Comparison of ENCODE assay signal across 9 mouse cellular contexts in the genomic region with DNA sequence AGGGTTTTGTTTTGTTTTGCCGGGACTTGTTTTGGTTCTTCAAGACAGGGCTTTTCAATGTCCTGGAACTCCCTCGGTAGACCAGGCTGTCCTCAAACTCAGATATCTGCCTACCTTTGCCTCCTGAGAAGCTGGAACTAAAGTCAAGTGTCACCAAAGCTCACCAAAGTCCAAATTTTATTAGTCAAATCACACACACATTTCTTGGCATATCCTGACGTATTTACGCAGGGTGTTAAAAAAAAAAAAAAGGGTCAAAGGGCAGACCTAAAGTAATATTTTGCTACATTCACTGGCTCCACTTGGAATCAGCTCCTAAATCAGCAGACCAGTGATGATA. TPM values are rescaled to one million over a fixed set of nuclear protein-coding genes. Genes with fewer than 3 reads are reported as not detected.
DNase-seq lines count a peak whose midpoint lies in the region; ATAC-seq and TF ChIP-seq lines count a peak whose summit lies in the region.
"Had no signal": no experiment of that assay in that cellular context is flagged by ENCODE, and none has a peak within 500 bp of the region (broad histone marks: within the 10 kb centered on the region; RNA-seq: fewer than 3 reads in every experiment).

No protein-coding gene starts in this region.

- no peak for DNase-seq in heart, postnatal 4 days
- no peak for DNase-seq in midbrain, embryonic 14.5 days
- DNase-seq in midbrain, postnatal 0 days (ENCODE audit: low spot score) = no peak
- DNase-seq in hindbrain, postnatal 0 days (ENCODE audit: low spot score) = no peak
- DNase-seq in T-cell, adult 2 months (ENCODE audit: low spot score) = no peak
- no peak for DNase-seq in embryo, embryonic 11 days
- DNase-seq: adrenal gland, postnatal 25 days had no signal

- H3K4me3 ChIP-seq in heart, embryonic 15.5 days = no peak overlapping the region
- no peak overlapping the region for H3K4me3 ChIP-seq in midbrain, embryonic 14.5 days (replicated peaks; ENCODE audit: low read depth, low read length)
- no peak overlapping the region for H3K4me3 ChIP-seq in midbrain, postnatal 0 days (ENCODE audit: low read depth, low read length)
- no peak overlapping the region for H3K4me3 ChIP-seq in hindbrain, postnatal 0 days (ENCODE audit: low read length)
- H3K4me3 ChIP-seq in stomach, embryonic 16.5 days (replicated peaks; ENCODE audit: low read length) = no peak overlapping the region

- H3K9ac ChIP-seq in heart, embryonic 15.5 days = no peak overlapping the region
- no peak overlapping the region; the same call in 1 of the 2 replicates for H3K9ac ChIP-seq in midbrain, embryonic 14.5 days (replicated peaks; ENCODE audit: low read length)
- H3K9ac ChIP-seq in midbrain, postnatal 0 days (replicated peaks; ENCODE audit: low read length, poor library complexity, severe bottlenecking) = no peak overlapping the region
- no peak overlapping the region for H3K9ac ChIP-seq in hindbrain, postnatal 0 days (replicated peaks; ENCODE audit: low read length)
- H3K9ac ChIP-seq in stomach, embryonic 16.5 days (ENCODE audit: low read length) = no peak overlapping the region

- no peak for TF ChIP-seq CTCF in midbrain, postnatal 0 days (IDR thresholded peaks at IDR 0.05)
- no peak for TF ChIP-seq CTCF in hindbrain, postnatal 0 days (IDR thresholded peaks at IDR 0.05; ENCODE audit: low read depth)

- no peaks in the 10 kb centered on the region for H3K36me3 ChIP-seq in heart, embryonic 15.5 days
- no peaks in the 10 kb centered on the region for H3K36me3 ChIP-seq in midbrain, embryonic 14.5 days (ENCODE audit: control insufficient read depth, insufficient read depth, low read length)
- H3K36me3 ChIP-seq in midbrain, postnatal 0 days (ENCODE audit: insufficient read depth, low read length) = no peaks in the 10 kb centered on the region
- H3K36me3 ChIP-seq in hindbrain, postnatal 0 days (ENCODE audit: insufficient read depth, low read length) = no peaks in the 10 kb centered on the region; the same call in 1 of the 2 replicates
- H3K36me3 ChIP-seq in stomach, embryonic 16.5 days (ENCODE audit: control insufficient read depth, insufficient read depth, low read length) = no peaks in the 10 kb centered on the region

- no peaks in the 10 kb centered on the region for H3K9me3 ChIP-seq in heart, embryonic 15.5 days (replicated peaks)
- H3K9me3 ChIP-seq in midbrain, embryonic 14.5 days (ENCODE audit: control insufficient read depth, low read length) = no peaks in the 10 kb centered on the region
- no peaks in the 10 kb centered on the region for H3K9me3 ChIP-seq in midbrain, postnatal 0 days (ENCODE audit: low read length)
- no peaks in the 10 kb centered on the region for H3K9me3 ChIP-seq in hindbrain, postnatal 0 days (ENCODE audit: low read length)
- no peaks in the 10 kb centered on the region for H3K9me3 ChIP-seq in stomach, embryonic 16.5 days (replicated peaks; ENCODE audit: control insufficient read depth, low read length)

- ATAC-seq in heart, embryonic 15.5 days (replicated peaks; ENCODE audit: insufficient number of reproducible peaks, insufficient read depth, low FRiP score, low read depth) = no peak
- ATAC-seq in midbrain, embryonic 14.5 days (ENCODE audit: low FRiP score, low TSS enrichment) = no peak
- ATAC-seq in midbrain, postnatal 0 days (ENCODE audit: low FRiP score) = no peak
- ATAC-seq in hindbrain, postnatal 0 days = no peak
- ATAC-seq in stomach, embryonic 16.5 days (ENCODE audit: insufficient read depth, low FRiP score) = no peak

- 60% methylated on average over 4 of the region's 4 CpGs for WGBS in heart, embryonic 15.5 days
- WGBS in midbrain, embryonic 14.5 days = 67% methylated on average over 4 of the region's 4 CpGs
- 61% methylated on average over 4 of the region's 4 CpGs for WGBS in midbrain, postnatal 0 days
- WGBS in hindbrain, postnatal 0 days = 59% methylated on average over 4 of the region's 4 CpGs
- WGBS in stomach, embryonic 16.5 days = 60% methylated on average over 4 of the region's 4 CpGs

- peak overlapping the region; percentile 33 for H3K27ac ChIP-seq in heart, embryonic 15.5 days
- H3K27ac ChIP-seq in midbrain, embryonic 14.5 days (replicated peaks; ENCODE audit: low read depth, low read length) = 0 out of 2 replicates have a peak overlapping the region, but pooled peaks have one; percentile 1
- no peak overlapping the region for H3K27ac ChIP-seq in midbrain, postnatal 0 days (ENCODE audit: low read depth, low read length)
- H3K27ac ChIP-seq in hindbrain, postnatal 0 days = no peak overlapping the region
- peak overlapping the region; percentile 52; the same call in 1 of the 2 replicates for H3K27ac ChIP-seq in stomach, embryonic 16.5 days (ENCODE audit: low read length)

- peak overlapping the region; percentile 9; the same call in 1 of the 2 replicates for H3K4me2 ChIP-seq in heart, embryonic 15.5 days
- H3K4me2 ChIP-seq in midbrain, embryonic 14.5 days (ENCODE audit: low read length) = peak overlapping the region; percentile 18; the same call in 1 of the 2 replicates
- H3K4me2 ChIP-seq in midbrain, postnatal 0 days (ENCODE audit: low read depth, low read length, poor library complexity, severe bottlenecking) = no peak overlapping the region
- H3K4me2 ChIP-seq in hindbrain, postnatal 0 days (ENCODE audit: low read depth, low read length) = 0 out of 2 replicates have a peak overlapping the region, but pooled peaks have one; percentile 71
- H3K4me2 ChIP-seq in stomach, embryonic 16.5 days (ENCODE audit: low read depth, low read length) = peak overlapping the region; percentile 25; the same call in 1 of the 2 replicates

- no peaks in the 10 kb centered on the region for H3K27me3 ChIP-seq in heart, embryonic 15.5 days
- no peaks in the 10 kb centered on the region for H3K27me3 ChIP-seq in midbrain, embryonic 14.5 days (ENCODE audit: control insufficient read depth, insufficient read depth, low read length)
- H3K27me3 ChIP-seq in midbrain, postnatal 0 days (ENCODE audit: insufficient read depth, low read length) = no peaks in the 10 kb centered on the region
- no peaks in the 10 kb centered on the region for H3K27me3 ChIP-seq in hindbrain, postnatal 0 days (ENCODE audit: insufficient read depth, low read length)
- no peaks in the 10 kb centered on the region for H3K27me3 ChIP-seq in stomach, embryonic 16.5 days (ENCODE audit: control insufficient read depth, insufficient read depth, low read length)

- H3K4me1 ChIP-seq in heart, embryonic 15.5 days (replicated peaks) = peaks cover 55% of the 10 kb centered on the region
- peaks cover 34% of the 10 kb centered on the region for H3K4me1 ChIP-seq in midbrain, embryonic 14.5 days (ENCODE audit: control insufficient read depth, insufficient read depth, low read length)
- H3K4me1 ChIP-seq in midbrain, postnatal 0 days (ENCODE audit: insufficient read depth, low read length) = peaks cover 10% of the 10 kb centered on the region; the same call in 1 of the 2 replicates
- peaks cover 12% of the 10 kb centered on the region for H3K4me1 ChIP-seq in hindbrain, postnatal 0 days (ENCODE audit: insufficient read depth, low read length)
- peaks cover 47% of the 10 kb centered on the region for H3K4me1 ChIP-seq in stomach, embryonic 16.5 days (ENCODE audit: control insufficient read depth, insufficient read depth, low read length)

RNA-seq across cellular contexts. Expression of a gene that starts 5.8 kb away (rescaled TPM):
- 41.2 and 42.9 TPM in 2 replicates for polyA plus RNA-seq in heart, embryonic 15.5 days (2015; fragmentation: Nextera tagmentation; extraction: Ambion mirVana)
- 10 to 100 TPM; 57.3 to 61.0 TPM for total RNA-seq in heart, postnatal 4 days (2021)
- 35.9 and 49.8 TPM in 2 replicates for polyA plus RNA-seq in midbrain, embryonic 14.5 days (2014; fragmentation: Nextera tagmentation; extraction: Ambion mirVana)
- 34.0 and 34.4 TPM in 2 replicates for total RNA-seq in midbrain, postnatal 0 days (2014; rRNA removed)
- polyA plus RNA-seq in midbrain, postnatal 0 days (2015; fragmentation: Nextera tagmentation; extraction: Ambion mirVana) = 33.2 and 43.8 TPM in 2 replicates
- 33.4 and 35.2 TPM in 2 replicates for total RNA-seq in hindbrain, postnatal 0 days (2014; rRNA removed)
- polyA plus RNA-seq in hindbrain, postnatal 0 days (2015; fragmentation: Nextera tagmentation; extraction: Ambion mirVana) = 36.1 and 40.7 TPM in 2 replicates
- 35.8 and 44.5 TPM in 2 replicates for polyA plus RNA-seq in stomach, embryonic 16.5 days (2015; fragmentation: Nextera tagmentation; extraction: Ambion mirVana)

Comparison
In these comparisons a context has a peak if more than half of its experiments do, and no peak if none do; other contexts are left out.
1. H3K27ac ChIP-seq: peak in heart, embryonic 15.5 days (single experiment), midbrain, embryonic 14.5 days (single experiment) and stomach, embryonic 16.5 days (single experiment); none in midbrain, postnatal 0 days (single experiment) and hindbrain, postnatal 0 days (single experiment).